19 mouse cellular contexts compared by ENCODE assay signal in genomic region chr2:31052441-31052840, GRCm38 (mm10).
DNase-seq lines count a peak whose midpoint lies in the region; ATAC-seq and TF ChIP-seq lines count a peak whose summit lies in the region.
"Had no signal": no experiment of that assay in that cellular context is flagged by ENCODE, and none has a peak within 500 bp of the region (broad histone marks: within the 10 kb centered on the region; RNA-seq: fewer than 3 reads in every experiment).

No protein-coding gene starts in this region.

- no peak overlapping the region for H3K4me3 ChIP-seq in layer of hippocampus, adult 2 months
- H3K4me3 ChIP-seq: heart, embryonic 13.5 days; limb, embryonic 15.5 days; neural tube, embryonic 12.5 days had no signal

- ATAC-seq in megakaryocyte progenitor cell, adult 5-6 weeks (replicated peaks; ENCODE audit: poor library complexity), result peak; percentile 51
- ATAC-seq: forebrain, embryonic 16.5 days; liver, postnatal 0 days had no signal

- TF ChIP-seq CTCF in layer of hippocampus, adult 2 months (conservative IDR thresholded peaks at IDR 0.05), result no peak

- H3K27ac ChIP-seq in layer of hippocampus, adult 2 months, result 0 out of 2 replicates have a peak overlapping the region, but pooled peaks have one; percentile 32
- H3K27ac ChIP-seq: heart, embryonic 13.5 days; hindbrain, embryonic 14.5 days; limb, embryonic 15.5 days; neural tube, embryonic 12.5 days had no signal

- DNase-seq in layer of hippocampus, adult 2 months (ENCODE audit: low spot score in 2 of 2), result no peak
- no peak for DNase-seq in layer of hippocampus, adult 8-10 months (ENCODE audit: low spot score in 2 of 2)
- peak; percentile 28 for DNase-seq in 416B (ENCODE audit: low read depth)
- peak; percentile 44 for DNase-seq in brain, adult 2 months (ENCODE audit: low read depth, low spot score)
- no peak for DNase-seq in left cerebral cortex, adult 8-10 months (ENCODE audit: low spot score in 2 of 2)
- no peak for DNase-seq in cerebellum, postnatal 4 days (ENCODE audit: low spot score in 2 of 2)
- DNase-seq: cerebellum, postnatal 10 days; embryo, embryonic 11 days; heart, postnatal 36 days; kidney, postnatal 36 days; liver, postnatal 0 days; spleen, adult 18-20 months; thymus, postnatal 4 days had no signal

Comparison
In these comparisons a context has a peak if more than half of its experiments do, and no peak if none do; other contexts are left out.
1. DNase-seq: peak in 416B (single experiment) and brain, adult 2 months (single experiment); none in layer of hippocampus, adult 2 months (0 of 2), layer of hippocampus, adult 8-10 months (0 of 2), left cerebral cortex, adult 8-10 months (0 of 2) and cerebellum, postnatal 4 days (0 of 2).